Mouse (Mus musculus) adrenal gland, adult 2 months (tissue): ENCODE results near the gene Greb1. TPM values are rescaled to one million over a fixed set of nuclear protein-coding genes. Genes with fewer than 3 reads are reported as not detected.

Experiments used
- DNase-seq: peaks from one replicate; pipeline ENCODE4 v3.0.0; 2021
- microRNA-seq, 2 experiments: library from miRNA; unstranded; fragments of <30 nt; microRNA quantifications; one replicate each; pipeline ENCODE4 v1.2.0; 2021
- polyA plus RNA-seq: library from polyadenylated mRNA; depleted of rRNA; stranded (reverse); fragments of >200 nt; gene quantifications from 2 replicates; pipeline ENCODE4 v1.2.3, GENCODE M21; 2012; rRNA removed
- total RNA-seq, 2 experiments: library from RNA; stranded (reverse); gene quantifications; 2 replicates each; pipeline ENCODE4 v1.2.3; 2021

Greb1 gene
- total and polyA plus RNA-seq, 3 experiments: 42.7 to 62.6 (median 58.8) TPM

GRCm38 (mm10) chr12:16634075-16634813, 166.4 kb downstream of the Greb1 start:
- peak; percentile 47 for DNase-seq

DNA sequence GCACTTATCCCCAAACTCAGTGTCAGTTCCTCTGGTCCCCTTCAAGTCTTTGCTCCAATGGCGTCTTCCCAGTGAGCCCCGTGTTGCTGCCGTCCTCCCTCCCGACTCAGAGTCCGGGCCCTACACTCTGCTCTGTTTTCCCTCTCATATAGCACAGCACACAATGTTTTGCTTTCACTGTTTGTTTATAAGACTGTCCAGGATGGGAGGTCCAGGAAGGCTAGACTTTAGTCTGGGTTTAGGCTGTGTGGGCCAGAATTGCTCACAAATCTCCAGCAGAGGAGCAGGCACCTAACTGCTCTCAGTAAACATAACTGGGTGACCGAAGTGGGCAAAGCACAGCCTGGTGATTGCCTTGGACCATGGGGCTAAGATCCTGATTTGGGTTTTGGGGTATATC, 167.5 kb downstream of the Greb1 start:
- no peak for DNase-seq

- no peak for DNase-seq
These were observed 169.3 kb downstream of the Greb1 start for GRCm38 (mm10) chr12:16631423-16631822.

- DNase-seq: peak; percentile 56
These were observed 169.9 kb downstream of the Greb1 start for GRCm38 (mm10) chr12:16630866-16631185.

GRCm38 (mm10) chr12:16630152-16630865, 170.4 kb downstream of the Greb1 start:
- DNase-seq: peak; percentile 59

Small RNA genes within 50 kb of the gene (microRNA-seq; reads per million reads assigned to microRNA genes)
- 0 reads per million in 2 experiments for gene Gm44305

Other genes with a start within 250 kb of the Greb1 start
- 100 to 1,000 TPM in 1 of 2 experiments, 10 to 100 TPM in 1; 72.2 to 100 TPM for gene Lpin1, start 189.9 kb downstream of the Greb1 start, total RNA-seq
- 35.4 and 36.8 TPM in 2 replicates for gene Lpin1, start 189.9 kb downstream of the Greb1 start, polyA plus RNA-seq
- 1 to 10 TPM in 1 of 2 experiments, under 1 TPM in 1; 0.76 to 3.3 TPM for gene Ntsr2, start 147.5 kb downstream of the Greb1 start, total RNA-seq
- gene Ntsr2, start 147.5 kb downstream of the Greb1 start, polyA plus RNA-seq: 6.5 and 11.8 TPM in 2 replicates
- gene E2f6, start 10.1 kb upstream of the Greb1 start, total RNA-seq: 10 to 100 TPM; 35.9 to 46.1 TPM
- gene E2f6, start 10.1 kb upstream of the Greb1 start, polyA plus RNA-seq: 16.4 and 18.6 TPM in 2 replicates
- gene Rock2, start 94.0 kb upstream of the Greb1 start, total RNA-seq: 10 to 100 TPM; 71.9 to 74.6 TPM
- gene Rock2, start 94.0 kb upstream of the Greb1 start, polyA plus RNA-seq: 2.1 and 2.5 TPM in 2 replicates
- 10 to 100 TPM in 1 of 2 experiments, 1 to 10 TPM in 1; 9.4 to 15.0 TPM for gene Pqlc3, start 199.5 kb upstream of the Greb1 start, total RNA-seq
- gene Pqlc3, start 199.5 kb upstream of the Greb1 start, polyA plus RNA-seq: 63.1 and 84.9 TPM in 2 replicates
- gene 2410004P03Rik, start 210.8 kb upstream of the Greb1 start, total RNA-seq: not detected
- gene 2410004P03Rik, start 210.8 kb upstream of the Greb1 start, polyA plus RNA-seq: not detected in 2 replicates